Mouse (Mus musculus): ENCODE results near the gene Tmem248. TPM values are rescaled to one million over a fixed set of nuclear protein-coding genes. Genes with fewer than 3 reads are reported as not detected.
"Not testable (repeated sequence)": the region's sequence is repeated elsewhere in the genome, so short reads cannot be mapped to it uniquely, and the experiment has no call there.

The Tmem248 gene
- polyA plus RNA-seq, 1 experiment = 26.9 TPM

DNA sequence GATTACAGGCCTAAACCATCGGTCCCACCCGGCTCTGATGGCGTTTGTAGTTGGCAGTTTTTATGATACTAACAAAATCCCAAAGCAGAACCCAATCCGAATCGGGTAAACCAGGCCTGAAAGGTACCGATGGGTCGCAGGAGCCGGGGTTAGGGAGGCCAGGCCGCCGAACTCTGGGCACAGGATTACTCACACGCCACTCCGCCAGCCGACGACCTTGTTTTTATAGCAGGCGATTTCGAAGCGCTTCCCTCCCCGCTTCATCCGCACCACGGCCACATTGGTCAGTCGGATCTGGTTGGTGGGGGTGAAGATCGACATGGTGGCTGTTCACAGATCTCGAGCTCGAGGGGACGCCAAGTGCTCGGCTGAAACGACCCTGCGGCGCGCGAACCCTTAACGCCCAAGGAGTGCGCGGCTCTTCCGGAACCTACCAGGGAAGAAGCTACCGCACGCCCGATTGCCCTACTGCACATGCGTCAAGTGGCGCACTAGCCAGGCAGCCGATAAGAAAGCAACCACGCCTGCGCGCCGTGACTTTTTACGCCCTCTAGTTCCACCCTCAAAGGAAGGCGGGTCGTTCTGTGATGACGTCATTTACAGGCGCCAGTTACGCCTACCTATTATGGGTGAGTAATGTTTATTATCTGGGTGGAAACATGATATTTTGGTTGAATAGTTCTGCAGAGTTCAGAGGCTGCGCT, 38.3 kb downstream of the Tmem248 start, which contains the start of the genes Sbds and Tyw1:
Sbds (minus strand) TSS at position 514 of the 704 bp plus-strand sequence.
Tyw1 (plus strand) TSS at position 603 of the 704 bp plus-strand sequence.
- TF ChIP-seq CEBPB (IDR thresholded peaks at IDR 0.05; ENCODE audit: low read depth) (no peak), MAX (IDR thresholded peaks at IDR 0.05) (peak; percentile 35)
- Histone ChIP-seq H3K4me3 (ENCODE audit: insufficient read depth, poor library complexity, severe bottlenecking) (peak within 1 kb of the TSS; percentile 88), H3K79me3 (ENCODE audit: low read depth) (peaks cover 38% of the 10 kb centered on the region), H3K27me3 (ENCODE audit: control insufficient read depth, insufficient read depth, insufficient read length) (no peaks in the 10 kb centered on the region), H3K79me2 (ENCODE audit: control insufficient read depth, insufficient read depth) (peaks cover 73% of the 10 kb centered on the region), H3K36me3 (ENCODE audit: control insufficient read depth, insufficient read depth) (peaks cover 40% of the 10 kb centered on the region), H3ac (ENCODE audit: control insufficient read depth, insufficient read length, low read depth) (peak within 1 kb of the TSS; percentile 83)

DNA sequence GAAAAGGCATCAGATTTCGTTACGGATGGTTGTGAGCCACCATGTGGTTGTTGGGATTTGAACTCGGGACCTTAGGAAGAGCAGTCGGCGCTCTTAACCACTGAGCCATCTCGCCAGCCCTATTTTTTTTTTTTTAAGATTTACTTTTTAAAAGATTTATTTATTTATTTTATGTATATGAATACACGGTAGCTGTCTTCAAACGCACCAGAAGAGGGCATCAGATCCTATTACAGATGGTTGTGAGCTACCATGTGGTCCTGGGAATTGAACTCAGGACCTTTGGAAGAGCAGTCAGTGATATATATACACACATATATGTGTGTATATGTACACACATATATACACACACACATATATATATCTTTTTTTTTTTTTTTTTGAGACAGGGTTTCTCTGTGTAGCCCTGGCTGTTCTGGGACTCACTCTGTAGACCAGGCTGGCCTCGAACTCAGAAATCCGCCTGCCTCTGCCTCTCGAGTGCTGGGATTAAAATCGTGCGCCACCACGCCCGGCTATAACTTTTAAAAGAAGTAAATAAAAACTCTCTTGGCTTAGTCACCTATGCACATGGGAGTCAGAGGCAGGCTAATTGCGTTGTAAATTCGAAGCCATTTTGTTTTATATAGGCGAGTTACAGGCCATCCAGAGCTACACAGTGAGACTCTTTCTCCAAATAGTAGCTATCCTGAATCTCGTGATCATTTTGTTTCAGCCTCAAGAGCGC, 39.1 kb downstream of the Tmem248 start:
- H3K4me3 ChIP-seq (ENCODE audit: insufficient read depth, poor library complexity, severe bottlenecking) = peak overlapping the region; percentile 88
- peaks cover 65% of the 10 kb centered on the region for H3K79me2 ChIP-seq (ENCODE audit: control insufficient read depth, insufficient read depth)
- peaks cover 36% of the 10 kb centered on the region for H3K79me3 ChIP-seq (ENCODE audit: low read depth)
- H3ac ChIP-seq (ENCODE audit: control insufficient read depth, insufficient read length, low read depth) = peak overlapping the region; percentile 59
- not testable (repeated sequence) for H3K27me3 ChIP-seq (ENCODE audit: control insufficient read depth, insufficient read depth, insufficient read length)
- peaks cover 32% of the 10 kb centered on the region for H3K36me3 ChIP-seq (ENCODE audit: control insufficient read depth, insufficient read depth)

DNA sequence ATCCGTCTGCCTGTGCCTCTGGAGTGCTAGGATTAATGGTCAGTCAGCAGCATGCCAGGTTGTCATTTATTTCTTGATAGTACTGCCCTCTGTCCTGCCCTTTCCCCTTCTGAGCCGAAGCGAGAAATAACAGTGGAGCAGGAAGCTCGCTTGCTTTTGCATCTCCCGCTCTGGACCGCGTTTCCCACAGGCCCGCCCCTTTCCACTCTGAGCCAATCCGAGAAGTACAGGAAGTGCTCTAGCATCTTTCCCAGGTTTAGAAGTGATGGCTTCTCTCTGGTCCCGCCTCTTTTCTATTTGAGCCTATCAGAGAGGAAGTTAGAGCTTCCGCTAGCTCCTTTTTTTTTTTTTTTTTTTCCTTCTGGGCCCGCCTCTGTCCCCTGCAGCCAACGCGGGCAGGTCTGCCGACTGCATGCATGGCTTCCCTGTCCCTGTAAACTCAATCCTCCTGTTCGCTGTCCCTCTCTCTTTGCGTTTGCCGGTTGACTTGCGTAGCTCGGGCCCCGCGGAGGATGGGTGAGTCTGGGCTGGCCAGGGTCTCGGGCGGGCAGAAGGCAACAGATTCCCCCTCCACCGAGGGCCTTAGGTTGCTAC, 39.9 kb downstream of the Tmem248 start:
- Histone ChIP-seq H3K79me2 (ENCODE audit: control insufficient read depth, insufficient read depth) (peaks cover 57% of the 10 kb centered on the region), H3K27me3 (ENCODE audit: control insufficient read depth, insufficient read depth, insufficient read length) (no peaks in the 10 kb centered on the region), H3K4me3 (ENCODE audit: insufficient read depth, poor library complexity, severe bottlenecking) (peak overlapping the region; percentile 50), H3K79me3 (ENCODE audit: low read depth) (peaks cover 34% of the 10 kb centered on the region), H3ac (ENCODE audit: control insufficient read depth, insufficient read length, low read depth) (peak overlapping the region; percentile 97), H3K36me3 (ENCODE audit: control insufficient read depth, insufficient read depth) (peaks cover 24% of the 10 kb centered on the region)
- peak; percentile 47 for TF ChIP-seq MAX (IDR thresholded peaks at IDR 0.05)
- TF ChIP-seq MYOG (IDR thresholded peaks at IDR 0.05; ENCODE audit: control insufficient read depth, extremely low read depth, insufficient read length) = no peak

DNA sequence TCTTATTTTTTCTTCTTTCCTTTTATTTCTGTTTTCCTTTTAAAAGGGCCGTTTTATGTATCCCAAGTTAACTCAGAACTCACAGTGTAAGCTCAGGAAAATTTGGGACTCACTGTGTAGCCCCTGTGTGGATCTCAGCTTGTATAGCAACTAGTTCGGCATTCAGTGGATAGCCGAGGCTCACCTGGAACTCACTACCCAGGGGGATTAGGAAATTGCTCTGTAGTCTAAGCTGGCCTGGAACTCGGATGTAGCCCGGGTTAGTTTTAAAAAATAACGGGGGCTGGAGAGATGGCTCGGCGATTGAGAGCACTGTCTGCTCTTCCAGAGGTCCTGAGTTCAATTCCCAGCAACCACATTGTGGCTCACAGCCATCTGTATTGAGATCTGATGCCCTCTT, 40.4 kb downstream of the Tmem248 start:
- TF ChIP-seq USF1 (IDR thresholded peaks at IDR 0.05; ENCODE audit: low read depth) (no peak), MYOD1 (IDR thresholded peaks at IDR 0.05; ENCODE audit: control insufficient read depth, insufficient read length, low read depth) (no peak), CTCF (IDR thresholded peaks at IDR 0.05; ENCODE audit: control insufficient read depth, insufficient read depth, insufficient read length) (no peak), CEBPB (IDR thresholded peaks at IDR 0.05; ENCODE audit: low read depth) (no peak), FOSL1 (IDR thresholded peaks at IDR 0.05; ENCODE audit: insufficient read depth, low read length, poor library complexity, severe bottlenecking) (no peak), MAX (IDR thresholded peaks at IDR 0.05) (no peak), MYOG (IDR thresholded peaks at IDR 0.05; ENCODE audit: control insufficient read depth, extremely low read depth, insufficient read length) (no peak)
- Histone ChIP-seq H3K79me2 (ENCODE audit: control insufficient read depth, insufficient read depth) (peaks cover 51% of the 10 kb centered on the region), H3K36me3 (ENCODE audit: control insufficient read depth, insufficient read depth) (peaks cover 19% of the 10 kb centered on the region), H3ac (ENCODE audit: control insufficient read depth, insufficient read length, low read depth) (peak overlapping the region; percentile 97), H3K27me3 (ENCODE audit: control insufficient read depth, insufficient read depth, insufficient read length) (no peaks in the 10 kb centered on the region), H3K79me3 (ENCODE audit: low read depth) (peaks cover 30% of the 10 kb centered on the region), H3K4me3 (ENCODE audit: insufficient read depth, poor library complexity, severe bottlenecking) (peak overlapping the region; percentile 50)

DNA sequence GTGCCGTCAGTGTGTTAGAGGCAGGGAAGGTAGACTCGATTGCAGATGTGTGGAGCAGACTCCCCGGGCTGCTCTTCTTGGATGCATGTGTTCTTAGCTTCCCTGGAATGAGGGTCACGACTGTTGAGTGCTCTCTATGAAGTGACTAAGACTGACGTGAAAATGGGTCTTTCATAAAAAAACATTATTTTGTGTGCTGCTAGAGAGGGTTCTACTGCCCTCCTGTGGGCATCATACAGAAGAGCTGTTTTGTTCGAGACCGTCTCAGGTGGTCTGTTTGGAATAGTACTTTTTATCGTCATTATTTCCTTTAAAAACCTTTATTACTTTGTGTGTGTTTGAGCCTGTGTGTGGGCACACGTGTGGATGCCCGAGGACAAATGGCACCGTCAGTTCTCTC, 46.6 kb downstream of the Tmem248 start:
- Histone ChIP-seq H3K27me3 (ENCODE audit: control insufficient read depth, insufficient read depth, insufficient read length) (no peaks in the 10 kb centered on the region), H3K79me2 (ENCODE audit: control insufficient read depth, insufficient read depth) (peaks cover 6% of the 10 kb centered on the region), H3K36me3 (ENCODE audit: control insufficient read depth, insufficient read depth) (peaks cover 14% of the 10 kb centered on the region), H3K79me3 (ENCODE audit: low read depth) (peaks cover 2% of the 10 kb centered on the region), H3ac (ENCODE audit: control insufficient read depth, insufficient read length, low read depth) (no peak overlapping the region), H3K4me3 (ENCODE audit: insufficient read depth, poor library complexity, severe bottlenecking) (no peak overlapping the region)
- TF ChIP-seq CTCF (IDR thresholded peaks at IDR 0.05; ENCODE audit: control insufficient read depth, insufficient read depth, insufficient read length) = no peak
- no peak for TF ChIP-seq MYOD1 (IDR thresholded peaks at IDR 0.05; ENCODE audit: control insufficient read depth, insufficient read length, low read depth)
- TF ChIP-seq FOSL1 (IDR thresholded peaks at IDR 0.05; ENCODE audit: insufficient read depth, low read length, poor library complexity, severe bottlenecking) = no peak
- TF ChIP-seq MYOG (IDR thresholded peaks at IDR 0.05; ENCODE audit: control insufficient read depth, extremely low read depth, insufficient read length) = no peak
- no peak for TF ChIP-seq CEBPB (IDR thresholded peaks at IDR 0.05; ENCODE audit: low read depth)
- TF ChIP-seq USF1 (IDR thresholded peaks at IDR 0.05; ENCODE audit: low read depth) = no peak
- no peak for TF ChIP-seq MAX (IDR thresholded peaks at IDR 0.05)

DNA sequence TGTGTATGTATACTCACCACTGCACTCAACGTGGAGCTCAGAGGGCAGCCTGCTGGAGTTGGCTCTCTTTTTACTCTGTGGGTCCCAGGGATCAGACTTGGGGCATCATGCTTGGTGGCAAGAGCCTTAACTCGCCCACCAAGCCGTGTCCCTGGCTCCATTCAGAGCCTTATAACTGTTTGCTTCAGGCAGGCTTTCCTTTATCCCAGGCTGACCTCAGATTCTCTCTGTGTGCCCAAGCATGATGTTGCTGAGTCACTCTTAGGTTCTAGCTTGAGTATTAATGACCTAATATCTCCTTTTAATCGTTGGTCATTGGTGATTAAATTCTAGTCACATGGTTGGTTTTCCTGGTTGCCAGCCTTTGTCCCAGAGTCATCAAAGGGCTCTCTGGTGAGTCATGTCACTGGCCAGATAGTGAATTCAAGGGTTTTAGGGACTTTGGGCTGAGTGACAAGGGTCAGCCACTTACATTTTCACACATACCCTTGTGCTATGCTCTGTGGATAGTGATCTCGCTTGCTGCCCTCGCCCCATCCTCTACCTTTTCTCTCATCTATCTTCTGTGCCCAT, 47.6 kb downstream of the Tmem248 start:
- no peaks in the 10 kb centered on the region for H3K79me2 ChIP-seq (ENCODE audit: control insufficient read depth, insufficient read depth)
- peaks cover 20% of the 10 kb centered on the region for H3K36me3 ChIP-seq (ENCODE audit: control insufficient read depth, insufficient read depth)
- H3K27me3 ChIP-seq (ENCODE audit: control insufficient read depth, insufficient read depth, insufficient read length) = no peaks in the 10 kb centered on the region
- peaks cover 1% of the 10 kb centered on the region for H3K79me3 ChIP-seq (ENCODE audit: low read depth)
- no peak overlapping the region for H3K4me3 ChIP-seq (ENCODE audit: insufficient read depth, poor library complexity, severe bottlenecking)
- no peak for TF ChIP-seq USF1 (IDR thresholded peaks at IDR 0.05; ENCODE audit: low read depth)
- H3ac ChIP-seq (ENCODE audit: control insufficient read depth, insufficient read length, low read depth) = no peak overlapping the region
